Mouse (Mus musculus) embryo, embryonic 11.5 days (tissue): ENCODE measurements at regions not wholly inside any gene's neighbourhood (a gene's known extent, or its start where the extent isn't known, plus 50 kb on each side); places are given as distances from the start of the nearest gene placed in this dataset.
"Not testable (repeated sequence)": the region's sequence is repeated elsewhere in the genome, so short reads cannot be mapped to it uniquely, and the experiment has no call there.

ENCODE experiments used
- DNase-seq: peaks from one replicate; pipeline ENCODE4 v3.0.0-alpha.2; 2012; ENCODE audit warnings: low read depth, low spot score

DNA sequence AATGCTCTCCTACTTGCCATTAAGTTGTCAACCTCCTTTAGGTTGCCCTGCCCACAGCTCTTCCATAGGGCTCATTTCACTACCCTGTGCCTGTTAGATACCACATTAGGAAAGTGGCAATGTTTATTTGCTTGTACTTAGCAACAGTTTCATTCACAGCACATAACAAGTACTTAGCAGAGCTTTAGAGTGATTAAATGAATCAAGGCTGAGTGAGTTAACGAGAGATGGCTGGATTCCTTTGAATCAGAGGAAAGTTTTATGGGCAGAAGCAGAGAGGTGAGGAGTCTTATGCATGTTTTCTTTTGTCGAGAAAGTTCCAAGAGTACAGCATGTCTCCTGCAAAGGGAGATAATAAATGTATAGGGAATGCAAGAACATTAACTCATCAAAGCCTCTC, 60.5 kb downstream of the Ptgs2 start:
- DNase-seq = no peak

- DNase-seq = no peak
Measured at GRCm38 (mm10) chr1:150164890-150165596, 65.2 kb downstream of the Ptgs2 start.

- no peak for DNase-seq
Measured at GRCm38 (mm10) chr1:150165597-150165973, 65.8 kb downstream of the Ptgs2 start.

DNA sequence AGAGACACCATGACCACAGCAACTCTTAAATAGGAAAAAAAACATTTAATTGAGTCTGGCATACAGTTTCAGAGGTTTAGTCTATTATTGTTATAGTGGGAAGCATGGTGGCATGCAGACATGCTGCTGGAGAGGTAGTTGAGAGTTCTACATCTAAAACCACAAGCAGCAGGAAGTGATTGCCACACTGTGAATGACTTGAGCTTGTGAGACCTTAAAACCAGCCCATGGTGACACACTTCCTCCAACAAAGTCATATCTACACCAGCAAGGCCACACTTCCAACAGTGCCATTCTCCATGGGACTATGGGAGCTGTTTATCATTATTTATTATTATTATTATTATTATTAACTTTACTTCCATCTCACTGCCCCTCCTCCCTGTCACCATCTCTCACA, 67.3 kb downstream of the Ptgs2 start:
- no peak for DNase-seq

GRCm38 (mm10) chr1:150174204-150174603, 74.4 kb downstream of the Ptgs2 start:
- no peak for DNase-seq

DNA sequence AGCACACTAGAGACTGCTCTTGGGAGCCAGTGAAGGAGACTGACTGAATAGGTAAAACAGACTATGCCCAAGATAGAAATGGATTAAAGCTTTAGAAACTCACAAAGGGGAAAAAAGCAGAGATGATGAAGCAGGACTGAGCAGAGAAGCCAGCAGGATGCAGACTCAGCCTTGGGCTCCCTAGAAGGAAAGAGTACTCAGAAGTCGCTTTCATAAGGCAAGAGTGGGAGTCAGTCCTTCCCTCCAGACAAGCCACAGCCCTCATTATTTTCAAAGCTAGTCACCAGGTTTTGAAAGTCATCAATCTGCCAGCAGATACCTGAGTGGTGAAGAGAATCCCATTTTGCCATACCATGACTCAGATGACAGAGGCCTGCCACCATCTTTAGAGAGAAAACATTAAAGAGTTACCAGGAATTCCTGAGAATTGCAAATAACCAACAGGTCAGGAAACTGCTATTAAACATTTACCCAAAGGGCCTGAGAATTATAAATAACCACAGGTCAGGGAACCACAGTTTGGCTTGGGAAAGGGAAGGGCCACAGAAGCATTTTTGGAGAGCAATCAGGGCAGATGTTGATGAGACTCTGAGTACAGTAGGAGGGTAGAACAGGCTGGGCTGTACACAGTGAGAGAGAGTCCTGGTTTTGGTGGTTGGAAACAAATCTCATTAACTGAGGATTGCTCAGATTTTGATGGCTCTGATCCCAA, 77.4 kb downstream of the Ptgs2 start:
- DNase-seq = no peak

DNA sequence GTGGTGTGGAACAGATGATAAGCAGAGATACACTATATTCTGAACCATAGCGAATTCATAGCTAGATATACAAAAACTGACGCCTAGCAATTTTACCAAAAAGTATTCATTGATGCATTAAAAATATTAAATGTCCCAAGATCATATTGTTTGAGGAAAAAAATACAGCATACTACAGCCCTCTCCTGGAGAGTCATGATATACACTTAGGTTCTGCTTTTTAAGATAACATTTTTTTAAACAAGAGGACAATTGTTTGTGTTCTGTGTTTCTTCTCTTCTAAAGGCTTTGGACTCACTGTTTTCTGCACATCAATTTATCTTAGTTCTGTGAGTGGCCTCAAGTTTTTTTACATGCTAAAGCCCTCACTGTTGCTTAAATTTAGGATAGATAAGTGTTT, 102.2 kb downstream of the Ptgs2 start:
- DNase-seq = no peak

DNA sequence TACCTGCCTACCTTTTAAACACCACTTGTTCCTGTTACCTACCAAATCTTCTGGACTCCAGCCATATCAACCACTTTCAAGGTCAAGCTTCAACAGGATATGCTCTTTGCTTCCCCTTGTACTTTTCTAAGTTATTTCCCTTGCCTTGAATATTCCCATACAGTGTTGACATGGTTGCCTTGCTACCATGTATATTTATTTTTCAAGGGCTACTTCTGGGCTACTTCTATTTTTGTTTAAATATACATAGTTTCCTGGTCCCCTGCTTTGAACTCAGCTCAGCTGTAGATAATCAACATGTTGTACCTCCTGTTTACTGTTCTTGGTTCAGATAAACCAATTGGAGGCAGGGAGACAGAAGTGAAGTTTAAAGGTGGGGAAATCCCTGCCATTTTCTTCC, 106.8 kb upstream of the Pdc start:
- DNase-seq = no peak

- no peak for DNase-seq
Measured at GRCm38 (mm10) chr1:150216672-150217071, 102.5 kb upstream of the Pdc start.

GRCm38 (mm10) chr1:150218802-150219201, 100.4 kb upstream of the Pdc start:
- DNase-seq = no peak

GRCm38 (mm10) chr1:150225529-150225928, 93.7 kb upstream of the Pdc start:
- DNase-seq = no peak

DNA sequence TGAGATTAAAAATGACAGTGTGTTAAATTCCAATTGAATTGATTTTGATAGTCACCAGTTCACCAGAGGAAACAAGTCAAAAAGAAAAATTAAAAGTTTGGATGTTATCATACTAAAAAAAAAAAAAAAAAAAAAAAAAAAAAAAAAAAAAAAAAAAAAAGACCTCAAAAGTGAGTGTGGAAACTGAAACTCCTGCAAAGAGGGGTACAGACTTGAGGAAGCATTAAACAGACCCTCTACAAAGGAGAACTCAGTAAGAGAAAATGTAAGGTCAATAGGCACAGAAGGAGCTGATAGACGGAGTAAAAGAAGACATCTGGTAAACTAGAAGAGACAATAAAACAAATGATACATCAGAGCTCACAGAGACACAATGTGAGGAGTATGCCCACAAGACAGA, 79.7 kb upstream of the Pdc start:
- not testable (repeated sequence) for DNase-seq

DNA sequence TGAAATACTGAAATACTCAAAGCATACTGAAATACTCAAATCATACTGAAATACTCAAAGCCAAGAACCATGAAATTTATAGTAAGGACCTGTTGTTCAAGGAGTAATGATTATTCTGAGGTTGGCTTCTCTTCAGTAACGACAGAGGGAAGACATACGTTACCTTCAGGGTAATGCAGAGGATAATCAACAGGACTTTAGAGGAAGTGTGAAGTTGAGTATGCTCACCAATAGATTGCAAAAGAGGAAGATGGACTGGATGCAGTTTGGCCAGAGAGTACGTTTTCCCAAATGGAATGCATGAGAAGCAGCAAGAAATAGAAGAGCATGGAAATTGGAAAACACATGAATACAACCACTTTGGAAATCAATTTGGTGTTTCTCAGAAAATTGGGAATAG, 79.1 kb upstream of the Pdc start:
- DNase-seq = no peak

DNA sequence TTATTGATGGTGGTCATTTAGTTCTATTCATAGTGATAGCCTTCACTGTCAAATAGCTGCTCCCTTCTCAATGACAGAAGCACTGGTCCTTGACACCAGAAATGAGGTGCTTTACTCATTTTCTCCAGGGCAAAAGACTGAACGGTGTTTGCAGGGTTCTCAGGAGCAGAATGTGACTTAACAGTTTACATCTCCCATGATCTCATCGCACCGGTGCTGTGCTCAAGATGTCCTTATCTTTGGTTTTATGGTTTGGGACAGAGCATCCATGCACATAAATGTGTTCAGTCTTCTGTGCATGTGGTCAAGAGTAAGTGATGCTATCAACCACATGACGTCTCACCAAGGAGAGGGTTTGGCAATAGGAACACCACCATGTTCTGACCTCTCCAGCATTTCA, 78.1 kb upstream of the Pdc start:
- DNase-seq = no peak

GRCm38 (mm10) chr1:150242108-150242507, 77.1 kb upstream of the Pdc start:
- no peak for DNase-seq

DNA sequence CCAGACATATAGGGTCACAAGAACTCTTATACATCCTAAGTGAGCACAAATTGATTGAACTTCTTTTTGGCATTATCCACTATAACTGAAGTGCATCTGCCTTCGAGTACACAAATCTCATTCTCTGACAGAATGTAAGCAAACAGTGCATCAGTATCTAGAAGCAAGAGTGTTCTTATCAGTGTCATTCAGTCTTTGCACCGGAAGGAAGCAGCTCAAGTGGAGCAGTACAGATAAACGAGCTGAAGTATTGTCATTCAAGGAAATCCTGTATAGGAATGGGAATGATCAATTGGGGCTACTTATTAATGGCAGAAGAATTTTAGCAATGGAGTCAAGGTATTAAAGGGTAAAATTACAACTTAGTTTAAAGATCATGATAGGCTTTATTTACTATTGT, 74.3 kb upstream of the Pdc start:
- DNase-seq = no peak

- no peak for DNase-seq
Measured at GRCm38 (mm10) chr1:150251422-150251821, 67.8 kb upstream of the Pdc start.

GRCm38 (mm10) chr1:150251876-150252275, 67.3 kb upstream of the Pdc start:
- no peak for DNase-seq

DNA sequence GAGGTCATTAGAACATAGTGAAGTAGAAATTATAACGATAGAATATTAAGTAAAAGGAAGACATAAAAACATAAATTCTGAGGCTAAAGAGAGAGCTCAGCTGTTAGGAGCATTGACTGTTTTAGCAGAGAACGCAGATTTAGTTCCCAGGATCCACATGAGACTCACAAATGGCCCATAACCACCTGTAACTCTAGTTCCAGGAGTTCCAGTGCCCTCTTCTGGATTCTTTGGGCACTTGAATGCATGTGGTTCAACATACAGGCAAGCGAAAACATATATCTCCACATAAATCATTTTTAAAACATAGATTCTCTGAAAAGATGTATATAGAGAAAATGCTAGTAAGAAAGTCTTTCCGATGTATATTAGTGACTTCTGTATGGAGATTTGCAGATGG, 61.6 kb upstream of the Pdc start:
- DNase-seq = no peak

- no peak for DNase-seq
Measured at GRCm38 (mm10) chr1:150260355-150260754, 58.9 kb upstream of the Pdc start.

DNA sequence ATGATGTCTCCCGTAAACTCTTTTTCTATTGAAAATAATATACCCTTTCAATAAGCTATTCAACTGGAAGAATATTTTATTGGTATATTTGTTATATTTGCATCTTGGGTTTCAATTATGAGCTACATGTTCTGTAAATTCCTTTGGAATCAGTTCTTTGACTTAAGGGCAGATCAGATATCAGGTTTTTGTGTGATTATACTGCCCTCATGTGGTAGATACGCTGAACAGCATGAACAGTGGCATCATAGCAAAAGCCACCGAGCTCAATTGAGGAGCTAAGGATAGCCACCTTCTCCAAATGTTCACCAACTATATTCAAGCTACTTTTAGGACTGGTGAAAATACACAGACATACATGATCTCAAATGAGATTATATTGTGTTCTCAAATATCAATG, 52.7 kb upstream of the Pdc start:
- peak; percentile 32 for DNase-seq

- no peak for DNase-seq
Measured at GRCm38 (mm10) chr1:150267003-150267402, 52.2 kb upstream of the Pdc start.
